Mouse (Mus musculus) neutrophil, adult 5-6 weeks (primary cell): Measurements from ENCODE around the gene Rnf135. TPM values are rescaled to one million over a fixed set of nuclear protein-coding genes. Genes with fewer than 3 reads are reported as not detected.
"Not testable (repeated sequence)": the region's sequence is repeated elsewhere in the genome, so short reads cannot be mapped to it uniquely, and the experiment has no call there.

Experiments
- ATAC-seq: fragments of 151-379, 151-347 bp; 2 replicates; pipeline ENCODE4 v1.8.0; 2017; ENCODE audit warnings: mild to moderate bottlenecking, moderate TSS enrichment; ENCODE audit not compliant: insufficient number of reproducible peaks, poor library complexity, low FRiP score, severe bottlenecking; ENCODE audit errors: extremely low read depth
- total RNA-seq: library from RNA; stranded (forward); fragments of 200-1000 nt; gene quantifications from 2 replicates; pipeline ENCODE4 v1.2.3, GENCODE M21; 2017

The Rnf135 gene
- total RNA-seq: 5.5 and 5.9 TPM in 2 replicates

- ATAC-seq: peak; percentile 97
Observed at GRCm38 (mm10) chr11:80183705-80184255, at the start of gene Rnf135. TSS of gene Rnf135 (plus strand) at chr11:80183851.

GRCm38 (mm10) chr11:80134744-80135143 is 48.9 kb upstream of the Rnf135 start:
- ATAC-seq: no peak

- ATAC-seq: no peak
Observed at GRCm38 (mm10) chr11:80135954-80136683, 47.5 kb upstream of the Rnf135 start.

- no peak for ATAC-seq
Observed at GRCm38 (mm10) chr11:80136786-80137185, 46.9 kb upstream of the Rnf135 start.

GRCm38 (mm10) chr11:80137773-80138172 is 45.9 kb upstream of the Rnf135 start:
- ATAC-seq: no peak

- ATAC-seq: peak; percentile 69
Observed at GRCm38 (mm10) chr11:80141825-80142521, 41.7 kb upstream of the Rnf135 start, which contains the start of gene Tefm. TSS of gene Tefm (minus strand) at chr11:80142175.

- ATAC-seq: no peak
Observed at GRCm38 (mm10) chr11:80142872-80143271, 40.8 kb upstream of the Rnf135 start.

GRCm38 (mm10) chr11:80145787-80146275 is 37.8 kb upstream of the Rnf135 start:
- ATAC-seq: peak; percentile 80

- no peak for ATAC-seq
Observed at GRCm38 (mm10) chr11:80147748-80148147, 35.9 kb upstream of the Rnf135 start.

GRCm38 (mm10) chr11:80148313-80148712 is 35.3 kb upstream of the Rnf135 start:
- ATAC-seq: no peak

- ATAC-seq: not testable (repeated sequence)
Observed at GRCm38 (mm10) chr11:80148974-80149373, 34.7 kb upstream of the Rnf135 start.

GRCm38 (mm10) chr11:80149412-80150023 is 34.1 kb upstream of the Rnf135 start:
- no peak for ATAC-seq

- ATAC-seq: no peak
Observed at GRCm38 (mm10) chr11:80150566-80150965, 33.1 kb upstream of the Rnf135 start.

- no peak for ATAC-seq
Observed at GRCm38 (mm10) chr11:80151541-80151940, 32.1 kb upstream of the Rnf135 start.

- no peak for ATAC-seq
Observed at GRCm38 (mm10) chr11:80152376-80152775, 31.3 kb upstream of the Rnf135 start.

- ATAC-seq: peak; percentile 93
Observed at GRCm38 (mm10) chr11:80153857-80154495, 29.7 kb upstream of the Rnf135 start, which contains the start of gene Adap2. TSS of gene Adap2 (plus strand) at chr11:80154105.

GRCm38 (mm10) chr11:80154501-80154900 is 29.1 kb upstream of the Rnf135 start:
- ATAC-seq: no peak

GRCm38 (mm10) chr11:80155541-80155940 is 28.1 kb upstream of the Rnf135 start:
- no peak for ATAC-seq

- ATAC-seq: no peak
Observed at GRCm38 (mm10) chr11:80155961-80156360, 27.7 kb upstream of the Rnf135 start.
